Comparison of ENCODE assay signal across 25 mouse cellular contexts in genomic region chr5:150064286-150064685, GRCm38 (mm10). TPM values are rescaled to one million over a fixed set of nuclear protein-coding genes. Genes with fewer than 3 reads are reported as not detected.
DNase-seq lines count a peak whose midpoint lies in the region; ATAC-seq lines count a peak whose summit lies in the region.
"Had no signal": no experiment of that assay in that cellular context is flagged by ENCODE, and none has a peak within 500 bp of the region (broad histone marks: within the 10 kb centered on the region; RNA-seq: fewer than 3 reads in every experiment).

No protein-coding gene starts in this region.

- H3K9me3 ChIP-seq in midbrain, embryonic 14.5 days (ENCODE audit: control insufficient read depth, low read length): no peaks in the 10 kb centered on the region
- H3K9me3 ChIP-seq in midbrain, embryonic 15.5 days: no peaks in the 10 kb centered on the region
- H3K9me3 ChIP-seq: embryonic facial prominence, embryonic 12.5 days; forebrain, embryonic 13.5 days; forebrain, embryonic 15.5 days had no signal

- no peaks in the 10 kb centered on the region for H3K27me3 ChIP-seq in midbrain, embryonic 14.5 days (ENCODE audit: control insufficient read depth, insufficient read depth, low read length)
- H3K27me3 ChIP-seq in midbrain, embryonic 15.5 days (replicated peaks): no peaks in the 10 kb centered on the region
- H3K27me3 ChIP-seq: CH12.LX; embryonic facial prominence, embryonic 12.5 days; forebrain, embryonic 13.5 days; forebrain, embryonic 15.5 days had no signal

- peak; percentile 52 for DNase-seq in heart, adult 11 months
- no peak for DNase-seq in heart, adult 18-20 months
- DNase-seq in midbrain, embryonic 14.5 days: peak; percentile 36
- DNase-seq in ZHBTc4 (ENCODE audit: low read depth, low spot score): peak; percentile 28
- no peak for DNase-seq in thymus, postnatal 25 days
- DNase-seq: adrenal gland, adult 2 months; adrenal gland, postnatal 10 days; adrenal gland, postnatal 25 days; B cell, adult 2 months; cerebellum, adult 11-12 months; cerebellum, adult 2 months; cerebellum, adult 9-10 months; cerebellum, postnatal 10 days; cerebellum, postnatal 25 days; forebrain, postnatal 0 days had no signal

- no peak overlapping the region for H3K27ac ChIP-seq in midbrain, embryonic 14.5 days (replicated peaks; ENCODE audit: low read depth, low read length)
- no peak overlapping the region for H3K27ac ChIP-seq in midbrain, embryonic 15.5 days
- H3K27ac ChIP-seq: embryonic facial prominence, embryonic 10.5 days; embryonic facial prominence, embryonic 12.5 days; forebrain, embryonic 13.5 days; forebrain, embryonic 15.5 days had no signal

- 54% methylated on average over 10 of the region's 10 CpGs for WGBS in midbrain, embryonic 14.5 days
- WGBS in midbrain, embryonic 15.5 days: 44% methylated on average over 10 of the region's 10 CpGs

- no peak for ATAC-seq in midbrain, embryonic 14.5 days (ENCODE audit: low FRiP score, low TSS enrichment)
- no peak for ATAC-seq in midbrain, embryonic 15.5 days (replicated peaks)
- no peak for ATAC-seq in inflammation-experienced regulatory T-cells, adult 6 months
- ATAC-seq: CD4-positive, CD25-positive, alpha-beta regulatory T cell, adult 4 months; forebrain, embryonic 13.5 days; forebrain, embryonic 15.5 days; forebrain, postnatal 0 days had no signal

- H3K4me3 ChIP-seq in midbrain, embryonic 14.5 days (replicated peaks; ENCODE audit: low read depth, low read length): no peak overlapping the region
- no peak overlapping the region for H3K4me3 ChIP-seq in midbrain, embryonic 15.5 days
- H3K4me3 ChIP-seq: embryonic facial prominence, embryonic 10.5 days; embryonic facial prominence, embryonic 12.5 days; forebrain, embryonic 13.5 days; forebrain, embryonic 15.5 days had no signal

- H3K36me3 ChIP-seq in midbrain, embryonic 14.5 days (ENCODE audit: control insufficient read depth, insufficient read depth, low read length): no peaks in the 10 kb centered on the region
- no peaks in the 10 kb centered on the region for H3K36me3 ChIP-seq in midbrain, embryonic 15.5 days (replicated peaks)
- H3K36me3 ChIP-seq: embryonic facial prominence, embryonic 10.5 days; embryonic facial prominence, embryonic 12.5 days; forebrain, embryonic 15.5 days had no signal

- H3K9ac ChIP-seq in midbrain, embryonic 14.5 days (replicated peaks; ENCODE audit: low read length): no peak overlapping the region
- no peak overlapping the region for H3K9ac ChIP-seq in midbrain, embryonic 15.5 days
- H3K9ac ChIP-seq: embryonic facial prominence, embryonic 12.5 days; forebrain, embryonic 13.5 days; forebrain, embryonic 15.5 days; forebrain, postnatal 0 days had no signal

- H3K4me1 ChIP-seq in midbrain, embryonic 14.5 days (ENCODE audit: control insufficient read depth, insufficient read depth, low read length): 0 out of 2 replicates have a peak, but pooled peaks cover 3% of the 10 kb centered on the region
- peaks cover 3% of the 10 kb centered on the region; the same call in 1 of the 2 replicates for H3K4me1 ChIP-seq in midbrain, embryonic 15.5 days
- H3K4me1 ChIP-seq: embryonic facial prominence, embryonic 10.5 days; embryonic facial prominence, embryonic 12.5 days; forebrain, embryonic 13.5 days; forebrain, embryonic 15.5 days had no signal

- H3K4me2 ChIP-seq in midbrain, embryonic 14.5 days (ENCODE audit: low read length): no peak overlapping the region
- H3K4me2 ChIP-seq in midbrain, embryonic 15.5 days: no peak overlapping the region
- H3K4me2 ChIP-seq: embryonic facial prominence, embryonic 12.5 days; forebrain, embryonic 13.5 days; forebrain, embryonic 15.5 days had no signal

RNA-seq across cellular contexts. Expression of gene Rxfp2, which starts 45.8 kb away (rescaled TPM):
- total RNA-seq in heart, adult 18-20 months (2021): not detected
- polyA plus RNA-seq in midbrain, embryonic 14.5 days (2014; fragmentation: Nextera tagmentation; extraction: Ambion mirVana): 1.0 and 1.3 TPM in 2 replicates
- polyA plus RNA-seq in midbrain, embryonic 15.5 days (2015; fragmentation: Nextera tagmentation; extraction: Ambion mirVana): 1.2 and 1.4 TPM in 2 replicates
- polyA plus RNA-seq in inflammation-experienced regulatory T-cells, adult 6 months (2017; shearing (Covaris generic)): not detected
- total RNA-seq: adrenal gland, adult 2 months; adrenal gland, postnatal 10 days; adrenal gland, postnatal 25 days; CH12.LX; ES-E14; MEL had no signal
- polyA plus RNA-seq: CD4-positive, CD25-positive, alpha-beta regulatory T cell, adult 4 months had no signal

RNA-seq across cellular contexts. Expression of gene Fry, which starts 54.2 kb away (rescaled TPM):
- total RNA-seq in heart, adult 18-20 months (2021): 100 to 1,000 TPM in 1 of 2 experiments, 10 to 100 TPM in 1; 97.6 to 122 TPM
- 65.9 and 68.5 TPM in 2 replicates for polyA plus RNA-seq in midbrain, embryonic 14.5 days (2014; fragmentation: Nextera tagmentation; extraction: Ambion mirVana)
- 47.4 and 58.5 TPM in 2 replicates for polyA plus RNA-seq in midbrain, embryonic 15.5 days (2015; fragmentation: Nextera tagmentation; extraction: Ambion mirVana)
- 10 to 100 TPM; 15.9 to 25.3 (median 22.3) TPM for polyA plus RNA-seq in inflammation-experienced regulatory T-cells, adult 6 months (2017; shearing (Covaris generic))

Comparison
In these comparisons a context has a peak if more than half of its experiments do, and no peak if none do; other contexts are left out.
1. DNase-seq: peak in heart, adult 11 months (single experiment), midbrain, embryonic 14.5 days (single experiment) and ZHBTc4 (single experiment); none in heart, adult 18-20 months (0 of 2) and thymus, postnatal 25 days (single experiment).